In the genomic region with DNA sequence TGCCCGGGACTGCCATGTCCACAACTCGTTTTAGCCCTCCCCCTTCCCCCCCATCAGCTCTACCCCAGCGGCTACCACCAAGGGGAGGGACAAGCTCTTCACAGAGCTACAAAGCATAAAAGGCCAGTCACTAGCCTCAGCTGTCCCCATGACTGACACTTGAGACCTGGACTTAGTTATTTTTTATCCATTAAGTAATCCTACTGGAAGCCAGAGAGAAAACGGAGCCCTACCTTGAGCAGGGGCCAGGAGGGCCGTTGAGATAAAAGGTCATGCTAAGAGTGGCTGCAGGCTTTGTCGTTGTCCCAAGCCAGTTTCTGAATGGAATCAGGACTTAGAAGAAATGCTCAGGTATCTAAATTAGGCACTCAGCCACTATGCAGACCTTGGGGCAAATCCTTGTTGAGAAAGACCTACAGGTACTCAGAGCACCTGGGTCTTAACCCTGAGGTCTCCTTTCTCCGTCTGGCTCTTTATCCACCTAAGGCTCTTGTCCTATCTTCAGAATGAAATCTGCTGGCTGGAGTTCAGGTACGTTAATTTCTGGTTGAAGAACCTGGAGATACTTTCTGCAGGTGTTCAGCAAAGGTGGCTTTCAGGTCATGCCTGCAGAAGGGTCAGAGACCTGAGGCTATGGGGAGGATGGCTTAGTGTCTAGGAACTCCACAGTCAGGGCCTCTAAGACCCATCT, we compare ENCODE assay signal across 8 mouse cellular contexts.
"Had no signal": no experiment of that assay in that cellular context is flagged by ENCODE, and none has a peak within 500 bp of the region (broad histone marks: within the 10 kb centered on the region; RNA-seq: fewer than 3 reads in every experiment).

No protein-coding gene starts in this region.

- DNase-seq: lung, adult 18-20 months; lung, embryonic 14.5 days; lung, postnatal 10 days; lung, postnatal 4 days; right cerebral cortex, postnatal 14 days; spleen, adult 18-20 months; thymus, adult 18-20 months; thymus, postnatal 36 days had no signal
